Mouse (Mus musculus) erythroid progenitor cell, adult 5-6 weeks (primary cell): Measurements from ENCODE around the gene Dnpep. TPM values are rescaled to one million over a fixed set of nuclear protein-coding genes. Genes with fewer than 3 reads are reported as not detected.

ENCODE experiments used
- ATAC-seq: replicated peaks from 2 replicates; pipeline ENCODE4 v1.8.0; 2016; ENCODE audit warnings: moderate number of reproducible peaks, mild to moderate bottlenecking, moderate TSS enrichment, inconsistent platforms; ENCODE audit not compliant: poor library complexity, low FRiP score, severe bottlenecking
- total RNA-seq, 2 experiments: library from RNA; stranded (forward) in 1 of 2; stranded (reverse) in 1 of 2; fragments of 150-400 nt in 1 of 2; fragments of 186-747, 209-891 nt in 1 of 2; gene quantifications; 2 replicates each; pipeline versions ENCODE4 v1.2.3 to v1.2.4; 2015 to 2017; ENCODE audit warnings: low replicate concordance in 2 of 2

The Dnpep gene
- total RNA-seq, 2 experiments from 2014 or later = 1.7 to 7.5 TPM

DNA sequence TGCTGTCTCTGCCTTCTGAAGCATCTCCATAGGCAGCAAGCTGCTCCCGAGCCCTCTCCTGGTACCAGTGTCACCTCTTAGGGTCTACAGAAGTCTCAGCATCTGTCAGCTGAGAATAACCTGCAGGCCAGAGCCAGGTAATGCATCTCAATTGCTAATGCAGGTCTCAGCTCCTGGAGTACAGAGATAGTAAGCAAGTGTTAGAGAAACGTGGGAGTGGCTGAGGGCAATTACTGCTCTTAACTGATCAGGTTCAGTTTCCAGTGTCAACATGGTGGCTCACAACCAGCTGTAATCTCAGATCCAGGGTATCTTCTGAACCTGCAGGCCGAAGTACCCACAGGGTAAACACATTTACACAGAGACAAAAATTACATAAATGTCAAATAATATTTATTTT, 18.7 kb upstream of the Dnpep start:
- ATAC-seq = 0 out of 2 replicates have a peak, but pooled peaks have one; percentile 39

- no peak for ATAC-seq
These were observed 13.5 kb upstream of the Dnpep start for GRCm38 (mm10) chr1:75331271-75331670.

DNA sequence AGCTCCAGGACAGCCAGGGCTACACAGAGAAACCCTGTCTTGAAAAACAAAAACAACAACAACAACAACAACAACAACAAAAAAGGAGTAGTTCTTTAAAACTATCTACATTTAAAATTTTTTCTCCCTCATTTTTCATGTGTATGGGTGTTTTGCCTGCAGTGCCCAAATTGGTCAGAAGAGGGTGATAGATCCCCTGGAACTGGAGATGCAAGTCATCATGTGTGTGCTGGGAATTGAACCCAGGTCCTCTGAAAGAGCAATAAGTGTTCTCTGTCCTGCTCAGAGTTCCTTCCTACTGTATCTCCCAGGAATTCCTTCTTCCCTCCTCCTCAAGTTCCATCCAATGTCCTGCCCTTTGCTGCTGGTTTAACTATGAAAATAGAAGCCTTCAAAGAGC, 9.7 kb upstream of the Dnpep start:
- no peak; the same call in 1 of the 2 replicates for ATAC-seq

DNA sequence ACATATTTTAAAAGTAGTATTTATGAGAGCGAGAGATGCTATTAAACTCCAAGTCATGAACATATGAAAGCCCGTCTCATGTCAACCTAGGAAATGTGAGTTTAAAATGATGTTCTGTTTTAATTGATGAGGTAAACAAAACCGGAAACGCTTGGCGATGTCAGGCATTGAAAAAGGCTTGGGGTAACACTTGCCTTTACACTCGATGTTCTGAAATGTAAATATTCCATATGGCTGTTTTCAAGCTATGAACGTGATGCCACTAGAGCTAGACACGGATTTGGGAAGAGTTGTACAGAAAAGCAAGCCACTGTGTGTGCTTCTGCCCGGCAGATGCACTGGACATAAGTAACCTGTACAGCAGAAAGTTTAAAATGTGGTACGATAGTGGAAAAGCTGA, 1.4 kb upstream of the Dnpep start:
- no peak for ATAC-seq

- no peak for ATAC-seq
These were observed 946 bp upstream of the Dnpep start for GRCm38 (mm10) chr1:75318736-75319135.

DNA sequence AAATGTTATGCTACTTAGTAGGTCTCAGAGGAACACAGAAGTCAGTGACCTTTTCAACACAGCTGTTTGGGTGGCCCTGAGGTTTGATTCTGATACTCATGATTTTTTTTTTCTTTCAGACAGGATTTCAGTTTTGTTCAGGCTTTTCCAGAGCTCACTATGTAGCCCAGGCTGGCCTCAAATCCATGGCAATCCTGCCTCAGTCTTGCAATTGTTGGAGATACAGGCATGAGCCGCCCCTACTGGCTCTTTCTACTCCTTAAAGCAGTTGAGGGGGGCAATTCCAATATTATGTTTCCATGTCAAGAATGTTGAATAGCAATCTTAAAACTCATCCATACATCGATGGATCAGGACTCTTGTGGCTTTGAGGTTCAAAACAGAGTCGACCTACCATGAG, 511 bp upstream of the Dnpep start:
- ATAC-seq = no peak

GRCm38 (mm10) chr1:75316861-75317240, 939 bp downstream of the Dnpep start:
- peak; percentile 43 for ATAC-seq

DNA sequence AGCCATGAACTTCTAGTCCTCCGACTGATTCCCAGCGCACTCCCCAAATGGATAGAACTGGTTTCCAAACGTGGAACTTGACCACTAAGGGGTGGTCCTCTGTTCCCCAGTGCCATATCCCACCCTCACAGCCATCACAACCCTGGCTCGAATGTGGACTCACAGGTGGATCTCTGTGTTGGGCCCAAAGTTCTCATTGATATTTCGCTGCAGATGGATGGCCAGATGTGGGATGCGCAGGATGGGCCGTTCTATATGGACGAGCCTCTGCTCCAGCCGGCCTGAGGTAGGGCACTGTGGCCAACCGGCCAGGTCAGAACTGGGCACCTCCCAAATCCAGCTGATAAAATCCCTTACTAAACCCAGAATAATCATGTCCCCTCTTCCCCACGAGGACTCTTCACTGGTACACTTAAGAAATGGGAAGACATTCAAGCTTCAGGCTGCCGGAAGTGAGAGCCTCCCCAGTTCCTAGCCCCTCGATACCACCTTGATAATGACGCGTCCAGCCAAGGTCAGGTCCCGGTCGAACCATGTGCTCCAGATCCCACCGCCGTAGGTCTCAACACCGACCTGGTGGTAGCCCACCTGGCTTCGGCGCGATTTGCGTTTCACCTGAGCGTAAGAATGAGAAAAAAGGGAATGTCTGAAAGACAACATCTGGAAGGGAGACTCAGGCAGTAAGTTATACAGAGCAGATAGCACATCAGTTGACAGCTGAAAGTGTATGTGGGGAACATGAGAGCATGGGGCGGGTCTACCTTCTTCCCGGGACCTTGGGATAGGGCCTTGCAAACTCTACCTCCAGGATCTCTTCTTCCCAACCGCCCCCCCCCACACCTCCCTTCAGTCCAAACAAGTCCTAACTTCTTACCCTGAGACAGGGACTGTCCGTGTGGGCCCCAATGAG, 2.1 kb downstream of the Dnpep start:
- no peak for ATAC-seq

GRCm38 (mm10) chr1:75315011-75315410, 2.8 kb downstream of the Dnpep start:
- ATAC-seq = no peak

DNA sequence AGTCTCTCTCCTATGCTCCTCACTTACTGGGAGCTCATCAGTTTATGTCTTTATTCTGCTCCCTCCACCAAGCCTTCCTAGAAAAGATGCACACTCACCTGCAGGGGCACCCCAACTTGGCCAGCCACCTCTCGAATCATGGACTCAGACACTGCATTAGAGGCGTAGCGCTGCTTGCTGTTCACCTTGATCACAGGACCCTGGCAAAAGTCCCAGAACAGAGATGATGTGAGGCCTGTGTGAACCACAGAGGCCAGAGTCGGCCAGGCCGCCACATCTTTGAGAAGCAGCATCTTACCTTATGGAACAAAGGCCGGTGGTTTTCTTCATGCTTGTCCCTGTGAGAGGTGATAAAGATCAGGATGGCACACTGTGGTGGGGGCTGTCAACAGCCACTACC, 6.1 kb downstream of the Dnpep start:
- ATAC-seq = no peak

GRCm38 (mm10) chr1:75304662-75305061, 13.1 kb downstream of the Dnpep start:
- no peak for ATAC-seq

- no peak for ATAC-seq
These were observed 23.5 kb downstream of the Dnpep start for GRCm38 (mm10) chr1:75294294-75294693.

DNA sequence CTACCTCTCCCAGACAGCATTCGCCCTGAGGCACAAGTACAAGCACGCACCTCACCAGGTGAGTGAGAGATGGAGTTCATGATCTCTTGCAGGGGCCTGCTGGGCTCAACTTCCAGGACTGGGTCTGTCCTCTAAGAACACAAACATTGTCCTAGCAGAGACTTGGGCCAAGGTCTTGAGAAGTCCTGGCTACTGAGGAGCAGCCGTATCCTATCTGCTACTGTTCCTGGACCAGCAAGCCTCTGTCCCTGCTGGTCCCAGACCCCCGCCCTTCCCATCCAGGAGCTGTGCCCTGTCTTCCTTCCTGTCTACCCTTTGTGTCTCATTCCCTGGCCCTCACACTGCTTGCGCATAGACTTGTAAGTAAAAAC, 24.5 kb downstream of the Dnpep start:
- no peak for ATAC-seq

GRCm38 (mm10) chr1:75292476-75293330, 25.1 kb downstream of the Dnpep start:
- no peak for ATAC-seq

- no peak for ATAC-seq
These were observed 26.5 kb downstream of the Dnpep start for GRCm38 (mm10) chr1:75291321-75291720.

DNA sequence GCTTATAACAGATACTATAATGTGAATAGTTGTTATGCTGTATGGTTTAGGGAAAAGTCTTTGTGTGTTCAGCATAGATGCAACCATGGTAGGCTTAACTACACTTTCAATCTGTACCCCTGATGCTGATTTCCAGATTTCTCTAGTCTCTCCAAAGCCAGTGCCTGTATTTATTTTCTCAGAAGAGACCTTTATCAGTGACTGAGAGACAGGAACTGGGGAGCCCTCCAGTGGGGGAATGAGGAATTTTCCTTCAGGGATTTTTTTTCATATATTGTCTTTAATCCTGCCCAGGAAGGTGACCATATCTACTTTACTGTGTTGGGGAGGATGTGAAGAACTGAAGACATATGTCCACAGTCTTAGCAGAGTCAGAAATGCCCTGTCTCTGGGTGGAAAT, 27.2 kb downstream of the Dnpep start:
- ATAC-seq = no peak

DNA sequence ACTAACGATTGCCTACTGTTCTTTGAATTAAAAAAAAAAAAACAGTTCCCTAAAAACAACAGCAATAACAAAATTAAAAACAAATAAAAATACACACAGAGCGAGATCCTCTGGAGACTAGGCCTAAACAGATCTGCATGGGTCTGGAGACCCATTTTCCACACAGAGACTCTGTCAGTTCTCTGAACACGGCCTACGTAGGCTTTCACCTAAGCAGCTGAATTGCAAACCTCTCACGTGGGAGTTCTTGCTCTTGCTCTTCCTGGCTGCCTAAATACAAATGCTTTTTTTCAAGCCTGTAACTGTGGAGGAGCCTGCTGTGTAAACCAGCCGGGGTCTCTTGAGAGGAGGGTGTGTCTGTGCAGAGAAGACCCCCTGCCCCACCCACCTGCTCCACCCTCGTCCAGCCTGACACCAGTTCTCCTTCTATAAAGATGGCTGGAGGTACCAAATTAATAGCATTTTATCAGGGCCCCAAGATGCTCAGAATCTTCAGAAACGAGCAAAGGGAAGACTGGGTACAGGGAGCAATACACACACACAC, 27.8 kb downstream of the Dnpep start:
- no peak for ATAC-seq

DNA sequence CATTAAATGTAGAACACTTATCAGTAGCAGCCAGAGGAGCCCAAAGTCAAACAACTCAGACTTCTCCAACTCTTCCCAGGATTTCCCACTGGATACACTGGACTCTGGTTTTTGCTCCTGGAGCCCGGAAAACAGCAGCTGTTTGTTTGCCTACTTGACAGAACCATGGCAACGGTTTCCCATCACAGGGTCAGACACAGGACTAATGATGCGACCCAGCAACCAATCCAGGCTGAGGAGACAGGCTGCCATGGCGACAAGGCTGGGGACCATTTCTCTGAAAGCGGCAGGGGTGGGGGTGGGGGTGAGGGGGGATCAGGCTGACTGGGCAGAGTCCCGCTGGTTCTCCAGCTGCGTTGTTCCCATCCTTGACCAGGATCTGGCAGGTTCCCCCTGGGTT, 28.4 kb downstream of the Dnpep start:
- no peak for ATAC-seq

- no peak for ATAC-seq
These were observed 32.9 kb downstream of the Dnpep start for GRCm38 (mm10) chr1:75284911-75285310.

DNA sequence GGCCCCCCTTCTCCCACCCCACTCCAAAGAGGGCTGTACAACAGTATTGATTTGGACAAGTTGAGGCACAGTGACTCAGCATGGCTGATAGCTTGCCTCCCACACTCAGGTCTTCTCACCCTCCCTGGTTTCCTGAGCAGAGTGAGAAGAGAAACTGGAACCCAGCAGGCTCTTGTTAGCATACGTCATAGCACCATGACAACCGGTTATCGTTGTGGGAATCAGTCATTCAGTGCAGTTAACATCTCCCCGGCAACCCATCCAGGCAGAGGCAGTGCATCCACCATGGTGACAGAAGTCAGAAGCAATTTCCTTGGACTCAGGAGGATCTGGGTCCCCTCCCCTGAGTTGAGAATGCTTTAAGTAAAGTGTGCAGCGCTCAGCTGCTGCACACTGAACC, 34.8 kb downstream of the Dnpep start:
- no peak for ATAC-seq

DNA sequence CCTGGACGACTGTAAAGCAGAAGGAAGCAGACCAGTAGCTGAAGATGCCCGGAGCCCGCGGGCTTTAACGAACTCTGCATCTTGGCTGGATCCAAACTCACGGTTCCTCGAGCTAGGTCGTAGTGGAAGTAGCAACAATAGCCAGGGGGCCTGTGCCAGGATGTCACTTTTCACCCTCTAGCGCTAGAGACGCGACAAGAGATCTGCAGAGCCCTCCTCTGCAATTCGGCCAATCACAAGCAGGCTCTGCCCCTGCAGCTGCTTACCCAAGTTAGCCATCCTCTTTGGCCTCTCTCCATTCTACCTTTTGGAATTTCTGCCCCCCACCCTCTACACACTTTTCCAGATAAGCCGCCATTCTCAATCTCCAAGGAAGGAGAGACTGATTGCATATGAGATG, 39.6 kb downstream of the Dnpep start, which contains the start of gene Resp18:
Gene Resp18, minus strand, starts transcription at position 188 of the 400 bp plus-strand sequence.
- ATAC-seq = no peak
